Mouse (Mus musculus) left cerebral cortex, postnatal 4 days (tissue): ENCODE measurements at regions not wholly inside any gene's neighbourhood (a gene's known extent, or its start where the extent isn't known, plus 50 kb on each side); places are given as distances from the start of the nearest gene placed in this dataset.

Experiments
- DNase-seq: peaks from one replicate; pipeline ENCODE4 v3.0.0-alpha.2; 2022
- intact Hi-C: fragments of 180-260 bp; cut with DNase I; formaldehyde crosslinking; loops from one replicate; pipeline ENCODE4 v1.15.1; 2025

GRCm38 (mm10) chr3:81482742-81483141 lies 446.5 kb downstream of the Pdgfc start:
- DNase-seq: no peak
- intact Hi-C loops: no loop called here

GRCm38 (mm10) chr3:81483363-81483762 lies 447.1 kb downstream of the Pdgfc start:
- intact Hi-C loops: no loop called here
- DNase-seq: peak; percentile 32

GRCm38 (mm10) chr3:81505316-81505715 lies 427.1 kb upstream of the Ctso start:
- no peak for DNase-seq
- intact Hi-C loops: no loop called here

GRCm38 (mm10) chr3:81508611-81509010 lies 423.8 kb upstream of the Ctso start:
- DNase-seq: no peak
- intact Hi-C loops: no loop called here

GRCm38 (mm10) chr3:81521804-81522203 lies 410.6 kb upstream of the Ctso start:
- intact Hi-C loops: no loop called here
- no peak for DNase-seq

GRCm38 (mm10) chr3:81530872-81531271 lies 401.5 kb upstream of the Ctso start:
- DNase-seq: no peak
- intact Hi-C loops: no loop called here

- intact Hi-C loops: no loop called here
- no peak for DNase-seq
Measured at GRCm38 (mm10) chr3:81535448-81536205, 396.8 kb upstream of the Ctso start.

- intact Hi-C loops: no loop called here
- no peak for DNase-seq
Measured at GRCm38 (mm10) chr3:81554773-81555172, 377.6 kb upstream of the Ctso start.

GRCm38 (mm10) chr3:81562610-81563258 lies 369.7 kb upstream of the Ctso start:
- no peak for DNase-seq
- intact Hi-C loops: no loop called here

GRCm38 (mm10) chr3:81563858-81564756 lies 368.3 kb upstream of the Ctso start:
- no peak for DNase-seq
- intact Hi-C loops: no loop called here

- intact Hi-C loops: no loop called here
Measured at GRCm38 (mm10) chr3:81564757-81565063, 367.7 kb upstream of the Ctso start.

GRCm38 (mm10) chr3:81583387-81584027 lies 348.9 kb upstream of the Ctso start:
- intact Hi-C loops: no loop called here

More at GRCm38 (mm10) chr3:81564757-81565063, 367.7 kb upstream of the Ctso start:
- no peak for DNase-seq

GRCm38 (mm10) chr3:81589109-81589508 lies 343.3 kb upstream of the Ctso start:
- intact Hi-C loops: no loop called here
- no peak for DNase-seq

More at GRCm38 (mm10) chr3:81583387-81584027, 348.9 kb upstream of the Ctso start:
- no peak for DNase-seq

- intact Hi-C loops: no loop called here
- no peak for DNase-seq
Measured at GRCm38 (mm10) chr3:81629157-81629556, 303.2 kb upstream of the Ctso start.

GRCm38 (mm10) chr3:81658490-81658889 lies 273.9 kb upstream of the Ctso start:
- DNase-seq: no peak
- intact Hi-C loops: no loop called here

GRCm38 (mm10) chr3:81661620-81662019 lies 270.8 kb upstream of the Ctso start:
- no peak for DNase-seq
- intact Hi-C loops: no loop called here

- intact Hi-C loops: no loop called here
- DNase-seq: peak; percentile 1
Measured at GRCm38 (mm10) chr3:81666262-81666661, 266.1 kb upstream of the Ctso start.

GRCm38 (mm10) chr3:81676570-81676969 lies 255.8 kb upstream of the Ctso start:
- no peak for DNase-seq
- intact Hi-C loops: no loop called here

GRCm38 (mm10) chr3:81701974-81702697 lies 230.3 kb upstream of the Ctso start:
- no peak for DNase-seq

GRCm38 (mm10) chr3:81718911-81719310 lies 213.5 kb upstream of the Ctso start:
- intact Hi-C loops: no loop called here
- DNase-seq: no peak

More at GRCm38 (mm10) chr3:81701974-81702697, 230.3 kb upstream of the Ctso start:
- intact Hi-C loops: no loop called here
